Mouse (Mus musculus) cerebellum, postnatal 25 days (tissue): ENCODE measurements at regions not wholly inside any gene's neighbourhood (a gene's known extent, or its start where the extent isn't known, plus 50 kb on each side); places are given as distances from the start of the nearest gene placed in this dataset.

ENCODE experiments used
- DNase-seq, 2 experiments: peaks; one replicate each; pipeline ENCODE4 v3.0.0; 2021; ENCODE audit warnings: mixed read lengths in 2 of 2

GRCm38 (mm10) chr13:111979428-111980204, 170.8 kb upstream of the Map3k1 start:
- DNase-seq = no peak

- no peak for DNase-seq
Measured at GRCm38 (mm10) chr13:111980205-111980595, 171.4 kb upstream of the Map3k1 start.

- no peak for DNase-seq
Measured at GRCm38 (mm10) chr13:111981103-111981502, 172.3 kb upstream of the Map3k1 start.

GRCm38 (mm10) chr13:111982796-111983460, 174.1 kb upstream of the Map3k1 start:
- no peak for DNase-seq

GRCm38 (mm10) chr13:111984081-111984574, 175.3 kb upstream of the Map3k1 start:
- no peak for DNase-seq

GRCm38 (mm10) chr13:111985406-111985805, 176.6 kb upstream of the Map3k1 start:
- DNase-seq = no peak

- no peak for DNase-seq
Measured at GRCm38 (mm10) chr13:111986681-111987080, 177.9 kb upstream of the Map3k1 start.

- DNase-seq = no peak
Measured at GRCm38 (mm10) chr13:111987420-111987819, 178.6 kb upstream of the Map3k1 start.

- DNase-seq = no peak
Measured at GRCm38 (mm10) chr13:111990913-111991534, 182.2 kb upstream of the Map3k1 start.

- no peak for DNase-seq
Measured at GRCm38 (mm10) chr13:111992075-111992847, 183.5 kb upstream of the Map3k1 start.

- DNase-seq = no peak
Measured at GRCm38 (mm10) chr13:111994862-111995490, 186.2 kb upstream of the Map3k1 start.

- no peak for DNase-seq
Measured at GRCm38 (mm10) chr13:111995716-111996115, 186.9 kb upstream of the Map3k1 start.

- DNase-seq = peak; percentile 84 to 90
Measured at GRCm38 (mm10) chr13:111996910-111997309, 188.1 kb upstream of the Map3k1 start.

GRCm38 (mm10) chr13:111997980-111998945, 189.5 kb upstream of the Map3k1 start:
- peak; percentile 37 to 56 for DNase-seq

- DNase-seq = no peak
Measured at GRCm38 (mm10) chr13:111999647-112000292, 191.0 kb upstream of the Map3k1 start.

- DNase-seq = no peak
Measured at GRCm38 (mm10) chr13:112000293-112000665, 191.5 kb upstream of the Map3k1 start.

GRCm38 (mm10) chr13:112000696-112001095, 191.9 kb upstream of the Map3k1 start:
- DNase-seq = no peak

GRCm38 (mm10) chr13:112001155-112002025, 192.6 kb upstream of the Map3k1 start:
- DNase-seq = no peak

- peak in 1 of 2 experiments; percentile 17 for DNase-seq
Measured at GRCm38 (mm10) chr13:112002661-112003347, 194.0 kb upstream of the Map3k1 start.
